Mouse (Mus musculus) B cell, adult 2 months (primary cell): ENCODE data around the gene Lpar1.

Source experiments
- DNase-seq, 2 experiments: peaks; one replicate each; pipeline ENCODE4 v3.0.0; 2022

Lpar1 gene

GRCm38 (mm10) chr4:58506539-58507527 lies 46.9 kb downstream of the Lpar1 start:
- DNase-seq: no peak

- DNase-seq: no peak
Measured at GRCm38 (mm10) chr4:58504250-58504649, 49.4 kb downstream of the Lpar1 start.

DNA sequence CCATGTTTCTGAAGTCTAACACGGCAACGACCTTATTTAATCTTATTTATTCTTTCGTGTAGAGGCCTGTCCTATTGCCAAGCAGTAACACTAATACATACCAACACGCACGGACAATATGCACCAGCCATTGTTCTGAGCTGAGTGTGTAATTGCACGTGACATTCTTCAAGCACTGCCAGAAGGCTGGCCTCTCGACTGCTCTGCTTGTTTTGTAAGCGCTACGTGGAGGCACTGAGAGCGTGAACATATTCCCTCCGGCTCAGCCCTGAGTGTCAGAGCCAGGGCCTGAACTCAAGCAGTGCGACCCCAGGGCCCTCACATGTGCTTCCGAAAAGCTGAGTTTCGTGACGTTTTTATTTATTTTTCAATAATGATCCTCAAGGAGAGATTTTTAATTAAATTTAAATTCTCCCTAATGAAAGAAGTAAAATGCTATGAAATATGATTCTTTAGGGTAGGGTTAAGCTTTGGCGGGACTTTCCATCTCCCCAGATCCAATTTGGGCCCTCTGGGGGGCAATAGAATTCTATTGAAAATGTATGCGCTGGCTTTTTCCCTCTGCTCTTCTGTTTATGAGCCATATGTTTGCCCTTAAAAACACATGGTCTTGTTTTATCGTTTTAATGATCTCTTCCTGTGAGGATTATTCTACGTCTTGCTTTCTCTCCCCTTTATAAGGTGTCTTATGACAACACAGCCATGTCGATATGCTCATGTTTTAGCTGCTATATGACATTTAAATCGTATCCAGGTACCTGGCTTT lies 52.5 kb downstream of the Lpar1 start:
- DNase-seq: no peak

- no peak for DNase-seq
Measured at GRCm38 (mm10) chr4:58499831-58500230, 53.9 kb downstream of the Lpar1 start.

DNA sequence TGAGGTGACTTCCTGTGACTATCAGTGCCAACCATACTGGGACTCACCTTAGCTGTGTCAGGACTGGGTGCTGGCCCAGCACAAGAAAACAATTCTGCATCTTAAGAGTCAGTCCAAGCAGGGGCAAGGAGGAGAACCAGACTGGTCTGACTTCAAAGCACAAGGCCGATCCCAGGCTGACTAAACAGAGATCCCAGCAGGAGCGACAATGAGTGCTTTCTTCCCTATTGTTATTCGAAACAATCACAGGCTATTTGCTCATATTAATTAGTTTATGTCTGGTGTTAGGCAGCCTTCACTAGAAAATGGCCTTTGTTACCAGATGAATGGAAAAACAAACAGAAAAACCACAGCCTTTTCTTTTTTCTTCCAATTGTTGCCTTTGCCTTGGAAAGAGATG lies 54.5 kb downstream of the Lpar1 start:
- DNase-seq: no peak

GRCm38 (mm10) chr4:58498734-58499133 lies 55.0 kb downstream of the Lpar1 start:
- DNase-seq: no peak

DNA sequence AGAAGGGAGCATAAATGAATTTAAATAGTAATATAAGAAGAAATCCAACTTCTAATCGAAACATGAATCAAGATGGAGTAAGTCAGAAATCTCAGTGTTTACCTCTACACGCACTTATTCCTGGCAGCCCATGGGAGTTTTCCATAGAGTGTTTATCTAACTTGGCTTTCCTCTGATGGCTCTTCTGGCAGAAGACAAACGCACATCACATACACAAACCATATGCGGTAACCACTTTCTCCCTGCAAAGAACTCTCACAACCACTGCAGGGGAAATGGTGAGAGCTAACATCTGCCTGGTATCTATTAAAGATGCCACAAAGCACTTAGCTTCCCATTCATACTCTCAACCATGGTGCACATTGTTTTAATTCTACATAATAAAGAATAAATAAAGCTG lies 56.4 kb downstream of the Lpar1 start:
- no peak for DNase-seq

DNA sequence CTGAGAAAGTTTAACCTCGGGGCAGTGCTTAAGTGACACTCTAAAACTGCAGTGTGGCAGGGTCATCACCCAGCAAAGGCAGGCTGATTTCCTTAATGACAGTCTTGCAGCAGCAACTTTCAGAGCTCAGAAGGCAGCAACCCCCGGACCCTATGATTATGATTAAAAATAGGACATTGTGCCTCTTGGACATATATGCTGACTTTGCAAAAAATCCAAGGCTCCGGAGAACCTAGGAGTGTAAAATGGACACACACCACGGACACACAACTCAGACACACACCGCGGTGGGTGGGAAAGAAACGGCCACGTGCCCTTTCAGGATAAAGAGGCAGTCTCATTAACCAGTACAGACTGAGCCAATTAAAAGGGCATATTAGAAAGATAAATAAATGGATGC lies 57.0 kb downstream of the Lpar1 start:
- DNase-seq: no peak

DNA sequence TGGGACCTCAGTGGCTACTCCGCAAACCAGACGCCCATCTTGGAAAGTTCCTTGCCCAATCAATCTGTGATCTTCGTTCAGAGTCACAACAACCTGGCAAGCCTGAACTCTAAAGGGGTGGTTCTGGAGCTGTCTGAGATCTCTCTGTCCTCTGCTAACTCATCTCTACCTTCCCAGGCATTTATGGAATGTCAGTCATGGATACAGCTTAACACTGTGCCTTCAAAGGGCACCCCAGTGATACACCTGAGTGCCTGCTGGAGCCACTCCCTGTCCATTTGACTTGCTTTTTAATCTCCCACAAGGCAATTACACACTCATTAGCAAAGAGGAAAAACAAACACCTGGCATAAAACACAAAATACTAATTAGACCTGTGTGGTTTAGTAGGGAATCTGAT lies 62.0 kb downstream of the Lpar1 start:
- no peak for DNase-seq

- DNase-seq: no peak
Measured at GRCm38 (mm10) chr4:58490374-58490773, 63.3 kb downstream of the Lpar1 start.

- no peak for DNase-seq
Measured at GRCm38 (mm10) chr4:58478564-58478963, 75.1 kb downstream of the Lpar1 start.

DNA sequence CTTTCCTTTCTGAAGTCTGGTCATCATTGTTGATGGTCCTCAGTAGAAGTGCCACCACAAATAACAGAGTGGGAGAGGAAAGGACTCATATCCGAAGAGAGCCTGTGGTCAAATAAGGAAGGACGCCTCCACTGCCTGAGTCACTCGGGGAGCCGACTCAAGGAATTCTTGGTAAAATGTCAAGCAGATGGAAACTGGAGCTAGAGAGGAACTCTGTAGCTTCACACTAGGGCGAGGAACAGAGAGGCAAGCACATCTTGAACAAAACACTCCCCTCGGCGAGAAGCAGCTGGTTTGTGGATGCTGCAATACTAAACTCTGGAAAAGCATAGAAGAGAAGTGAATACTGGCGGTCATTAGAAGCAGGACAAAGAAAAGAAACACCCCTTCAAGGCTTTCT lies 76.0 kb downstream of the Lpar1 start:
- no peak for DNase-seq

DNA sequence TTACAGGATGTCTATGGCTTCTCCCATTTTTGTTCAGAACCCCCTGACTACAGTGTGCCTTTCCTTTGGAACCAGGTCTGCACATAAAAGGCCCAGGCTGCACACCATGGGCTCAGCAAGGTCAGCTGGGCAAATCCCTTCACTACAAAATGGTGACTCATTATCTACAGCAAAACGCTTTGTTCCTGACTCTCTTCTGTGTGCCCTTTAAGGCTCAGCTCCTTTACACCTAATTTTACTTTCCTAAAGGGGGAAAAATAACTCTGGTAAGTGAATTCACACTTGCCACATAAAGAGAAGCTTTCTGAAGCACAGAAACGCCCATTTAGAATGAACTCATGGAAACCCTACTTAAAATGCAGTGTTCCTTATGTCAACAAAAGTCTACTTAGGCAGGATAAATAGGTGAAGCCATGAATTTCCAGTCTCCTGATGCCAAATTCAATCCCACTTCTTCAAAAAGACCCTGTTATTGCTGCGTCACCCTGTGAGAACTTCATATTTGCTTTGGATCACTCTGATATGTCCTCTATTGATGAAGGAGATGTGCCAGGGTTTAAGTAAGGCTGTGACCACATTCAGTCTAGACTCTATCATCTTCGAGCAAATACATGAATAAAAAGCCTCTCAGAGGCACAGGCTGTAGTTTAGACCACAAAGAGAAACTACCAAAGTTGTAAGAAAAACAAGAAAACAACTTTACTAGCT lies 82.3 kb downstream of the Lpar1 start:
- DNase-seq: no peak

DNA sequence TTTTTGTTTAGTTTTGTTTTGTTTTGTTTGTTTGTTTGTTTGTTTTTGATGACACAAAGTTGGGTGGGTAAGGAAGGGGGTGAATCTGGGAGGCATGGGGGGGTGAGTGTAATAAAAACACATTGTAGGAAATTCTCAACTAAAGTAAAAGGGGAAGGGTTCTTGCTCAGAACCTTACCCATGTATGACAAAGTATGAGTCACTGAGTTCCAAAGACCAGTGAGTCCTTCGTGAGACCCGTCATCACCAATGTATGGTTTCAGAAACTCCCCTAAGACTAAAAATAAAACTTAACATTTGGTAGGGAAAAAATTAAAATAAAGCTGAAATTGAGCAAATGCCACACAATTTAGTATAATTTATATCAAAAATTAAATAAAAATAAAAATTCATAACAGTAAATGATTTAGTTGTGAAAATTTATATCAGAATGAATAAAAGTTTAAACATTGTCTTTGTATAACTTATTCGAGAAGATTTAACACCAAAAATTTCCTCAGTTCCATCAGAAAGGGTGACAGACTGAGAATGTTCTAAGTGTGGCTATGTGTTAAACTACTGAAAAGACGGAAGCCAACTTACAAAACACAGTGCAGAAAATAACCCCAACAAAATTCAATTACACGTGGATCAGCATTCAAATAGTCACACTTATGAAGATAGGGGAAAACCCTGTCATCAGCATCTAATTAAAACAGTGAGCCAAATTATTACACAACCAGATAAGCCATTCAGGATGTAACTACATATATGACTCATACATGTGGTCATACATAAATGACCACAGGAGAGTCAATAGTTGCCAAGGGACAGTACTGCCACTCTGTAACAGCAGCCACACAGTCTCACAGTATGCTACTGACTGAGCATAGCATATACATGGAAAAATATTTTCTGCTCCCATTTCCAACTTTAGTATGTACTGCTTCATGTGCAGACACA lies 83.8 kb downstream of the Lpar1 start:
- no peak for DNase-seq

DNA sequence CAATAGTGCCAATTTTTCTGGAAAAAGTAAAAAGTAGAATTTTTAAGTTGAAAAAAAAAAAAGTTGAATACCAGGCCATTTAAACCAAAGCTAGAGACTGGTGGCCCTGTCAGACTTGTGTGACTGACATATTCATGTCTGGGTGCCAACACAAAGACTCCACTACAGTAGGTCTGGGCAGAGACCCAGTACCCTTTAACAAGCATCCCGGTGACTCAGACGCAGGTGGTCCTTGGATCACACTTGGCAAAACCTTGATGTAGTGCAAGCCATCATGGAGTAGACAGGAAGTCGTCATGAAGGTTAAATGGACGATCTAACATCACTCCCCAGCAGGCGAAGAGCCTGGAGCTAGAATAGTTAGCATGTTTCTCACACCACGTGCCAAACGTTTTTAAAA lies 84.7 kb downstream of the Lpar1 start:
- no peak for DNase-seq

DNA sequence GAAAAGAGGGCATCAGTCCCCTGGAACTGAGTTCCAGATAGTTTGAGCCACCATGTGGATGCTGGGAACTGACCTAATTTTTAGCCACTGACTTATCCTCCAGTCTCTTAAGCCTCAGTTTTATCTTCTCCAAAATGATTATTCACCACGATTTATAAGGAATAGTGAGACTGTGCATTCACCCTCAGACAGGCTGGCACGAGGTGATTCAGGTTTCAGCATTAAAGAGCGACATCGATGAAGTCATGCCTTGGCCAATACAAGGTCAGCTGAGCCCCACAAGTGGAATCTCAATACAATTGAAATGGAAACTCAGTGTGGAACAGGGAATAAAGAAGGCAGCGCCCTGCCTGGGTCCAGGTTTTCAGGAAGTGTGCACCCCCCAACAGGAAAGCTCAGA lies 88.1 kb downstream of the Lpar1 start:
- no peak for DNase-seq

GRCm38 (mm10) chr4:58464390-58465164 lies 89.1 kb downstream of the Lpar1 start:
- DNase-seq: no peak

GRCm38 (mm10) chr4:58462990-58463389 lies 90.7 kb downstream of the Lpar1 start:
- DNase-seq: no peak

DNA sequence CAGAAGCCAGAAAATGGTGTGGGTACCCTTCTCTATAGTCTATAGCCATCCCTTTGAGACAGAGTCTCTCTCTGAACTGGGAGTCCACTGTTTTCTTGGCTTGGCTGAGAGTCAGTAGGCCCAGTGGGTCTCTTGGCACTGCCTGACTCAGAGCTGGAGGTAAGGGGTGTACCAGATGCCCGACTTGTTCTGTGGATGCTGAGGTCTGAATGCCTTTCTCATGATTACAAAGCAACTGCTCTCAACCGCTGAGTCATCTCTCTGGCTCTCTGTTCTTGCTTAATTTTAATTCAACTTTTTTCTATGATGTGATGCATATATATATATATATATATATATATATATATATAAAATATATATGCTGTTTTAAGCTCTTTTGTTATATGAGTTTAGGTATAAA lies 91.1 kb downstream of the Lpar1 start:
- DNase-seq: no peak

- DNase-seq: no peak
Measured at GRCm38 (mm10) chr4:58453334-58453733, 100.4 kb downstream of the Lpar1 start.

GRCm38 (mm10) chr4:58448825-58449224 lies 104.9 kb downstream of the Lpar1 start:
- DNase-seq: no peak
